Mouse (Mus musculus) midbrain, embryonic 11.5 days (tissue): Measurements from ENCODE around the gene Bcl2l1. TPM values are rescaled to one million over a fixed set of nuclear protein-coding genes. Genes with fewer than 3 reads are reported as not detected.
A peak's percentile ranks its signal among the peaks of the same experiment; 100 is the strongest.

Source experiments
- microRNA-seq: library from miRNA; unstranded; fragments of <30 nt; microRNA quantifications from one replicate; pipeline ENCODE4, GENCODE M21; 2017
- polyA plus RNA-seq: library from polyadenylated mRNA; unstranded; fragments of >200 nt; fragmentation: Nextera tagmentation; extraction: Ambion mirVana; gene quantifications from 2 replicates; pipeline ENCODE4 v1.2.1, GENCODE M21; 2014

The Bcl2l1 gene
- polyA plus RNA-seq, 1 experiment from 2014 or later: 125 TPM

Small RNAs within 50 kb of the gene (microRNA-seq; reads per million reads assigned to microRNA genes)
- not detected for gene Gm23802
- gene Mir5622: 4.7 reads per million, percentile 22 among the genes with 10 or more reads in this experiment

Other genes starting within 250 kb of the Bcl2l1 start
- gene Defb45, start 232.3 kb downstream of the Bcl2l1 start, polyA plus RNA-seq: not detected in 2 replicates
- not detected in 2 replicates for gene Defb36, start 227.4 kb downstream of the Bcl2l1 start, polyA plus RNA-seq
- gene Defb25, start 208.7 kb downstream of the Bcl2l1 start, polyA plus RNA-seq: not detected in 2 replicates
- gene Rem1, start 204.8 kb downstream of the Bcl2l1 start, polyA plus RNA-seq: 0.18 and 0.22 TPM in 2 replicates
- gene H13, start 162.3 kb downstream of the Bcl2l1 start, polyA plus RNA-seq: 117 and 119 TPM in 2 replicates
- 43.4 and 48.6 TPM in 2 replicates for gene Mcts2, start 144.7 kb downstream of the Bcl2l1 start, polyA plus RNA-seq
- 66.0 and 70.7 TPM in 2 replicates for gene Id1, start 95.5 kb downstream of the Bcl2l1 start, polyA plus RNA-seq
- 2.8 and 3.7 TPM in 2 replicates for gene Cox4i2, start 77.6 kb downstream of the Bcl2l1 start, polyA plus RNA-seq
- 166 and 187 TPM in 2 replicates for gene Tpx2, start 16.2 kb upstream of the Bcl2l1 start, polyA plus RNA-seq
- not detected in 2 replicates for gene Mylk2, start 79.6 kb upstream of the Bcl2l1 start, polyA plus RNA-seq
- 2.1 and 2.6 TPM in 2 replicates for gene Foxs1, start 101.5 kb upstream of the Bcl2l1 start, polyA plus RNA-seq
- 0.46 and 0.89 TPM in 2 replicates for gene Dusp15, start 120.0 kb upstream of the Bcl2l1 start, polyA plus RNA-seq
- gene Ttll9, start 130.8 kb upstream of the Bcl2l1 start, polyA plus RNA-seq: 1.1 and 2.0 TPM in 2 replicates
- 83.9 and 88.7 TPM in 2 replicates for gene Pdrg1, start 183.7 kb upstream of the Bcl2l1 start, polyA plus RNA-seq
- gene Xkr7, start 200.1 kb upstream of the Bcl2l1 start, polyA plus RNA-seq: 0.40 and 0.52 TPM in 2 replicates
- gene Ccm2l, start 234.2 kb upstream of the Bcl2l1 start, polyA plus RNA-seq: 1.2 and 2.1 TPM in 2 replicates